Mouse (Mus musculus) liver, adult (tissue): ENCODE data around the gene Map4.

Experiments used
- GATA4 ChIP-seq: IDR thresholded peaks from 2 replicates; pipeline ENCODE4 v1.6.1; 2014; ENCODE audit warnings: mild to moderate bottlenecking, low read length; ENCODE audit not compliant: insufficient replicate concordance

Gene Map4

DNA sequence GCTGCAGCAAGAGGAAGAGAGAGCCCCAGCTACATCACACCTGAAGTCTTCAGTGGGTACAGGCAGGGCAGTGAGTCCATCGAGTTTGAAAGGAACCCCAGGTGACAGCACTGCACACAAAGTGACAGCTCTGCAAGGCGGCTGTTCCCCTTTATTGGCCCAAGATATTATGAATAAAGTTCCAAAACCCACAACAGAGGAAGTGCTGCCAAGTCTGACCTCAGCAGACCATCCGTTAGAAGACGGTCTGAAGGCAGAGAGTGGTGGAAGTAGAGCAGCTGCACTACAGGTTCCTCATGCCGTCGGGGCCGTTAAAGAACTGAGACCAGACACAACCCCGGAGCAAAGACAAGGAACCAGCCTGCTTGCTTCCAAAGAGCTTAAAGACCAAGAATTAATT lies 106.6 kb downstream of the Map4 start:
- TF ChIP-seq GATA4 = no peak

DNA sequence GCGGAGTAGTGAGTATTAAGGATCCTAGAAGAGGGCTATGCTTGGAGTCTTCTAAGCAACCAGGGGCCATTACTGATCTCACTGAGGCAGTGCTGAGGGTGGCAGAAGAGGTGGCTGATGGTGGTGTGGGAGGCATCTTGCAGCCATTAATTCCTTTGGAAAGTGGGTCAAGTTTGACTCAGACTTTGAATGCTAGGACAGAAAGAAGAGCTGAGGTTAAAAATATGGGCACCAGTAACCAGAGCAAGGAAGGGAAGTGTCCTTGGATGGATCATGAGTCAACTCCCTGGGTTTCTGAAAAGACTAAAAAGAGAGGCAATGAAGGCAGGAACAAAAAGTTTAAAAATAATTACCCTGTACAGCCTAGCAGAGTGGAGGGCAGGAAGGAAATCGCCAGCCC lies 107.2 kb downstream of the Map4 start:
- TF ChIP-seq GATA4 = no peak

DNA sequence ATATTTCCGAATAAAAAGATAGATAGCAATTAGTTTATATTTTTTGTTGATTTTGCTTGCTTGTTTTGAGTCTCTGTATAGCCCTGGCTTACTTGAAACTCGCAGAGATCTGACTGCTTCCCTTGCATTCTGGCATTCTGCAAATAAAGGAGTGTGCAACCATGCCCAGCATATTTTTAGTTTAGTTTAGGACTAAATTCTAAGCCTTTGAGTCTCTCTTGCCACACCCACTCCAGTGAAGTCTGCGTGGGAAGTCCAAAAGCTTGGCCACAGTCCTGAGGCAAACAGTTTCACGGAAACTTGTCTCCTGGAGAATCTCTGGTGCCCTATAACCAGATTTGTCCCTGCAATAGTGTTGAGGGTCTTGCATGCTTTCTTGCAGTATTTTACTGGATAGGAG lies 113.1 kb downstream of the Map4 start:
- TF ChIP-seq GATA4 = no peak

DNA sequence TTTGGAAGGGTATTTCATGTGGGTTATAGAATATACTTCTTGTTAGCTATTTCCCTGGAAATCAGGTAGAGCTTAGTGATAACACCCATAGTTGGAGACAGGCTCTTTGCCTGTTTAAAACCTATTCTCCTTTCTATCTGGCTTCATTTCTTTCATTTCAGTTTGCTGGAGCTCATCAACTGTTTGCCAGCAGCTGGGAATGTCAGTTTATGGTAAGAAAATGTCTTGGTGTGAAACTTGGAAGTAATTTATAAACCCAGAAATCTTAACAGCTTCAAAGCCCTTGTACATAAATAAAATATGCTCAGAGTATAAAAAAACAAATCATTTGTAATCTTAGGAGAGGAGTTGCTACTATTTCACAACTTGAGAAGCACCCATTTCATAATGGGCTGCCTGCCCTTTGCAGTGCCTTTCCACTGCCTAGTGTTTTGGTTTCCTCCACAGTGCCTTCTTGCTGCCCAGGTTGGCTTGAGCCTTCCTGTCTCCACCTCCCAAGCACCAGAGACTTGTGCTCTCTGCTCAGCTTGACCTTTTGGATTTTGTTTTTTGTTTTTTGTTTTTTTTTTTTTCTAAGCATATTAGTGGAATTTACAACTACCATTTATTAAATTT lies 114.6 kb downstream of the Map4 start:
- no peak for TF ChIP-seq GATA4

DNA sequence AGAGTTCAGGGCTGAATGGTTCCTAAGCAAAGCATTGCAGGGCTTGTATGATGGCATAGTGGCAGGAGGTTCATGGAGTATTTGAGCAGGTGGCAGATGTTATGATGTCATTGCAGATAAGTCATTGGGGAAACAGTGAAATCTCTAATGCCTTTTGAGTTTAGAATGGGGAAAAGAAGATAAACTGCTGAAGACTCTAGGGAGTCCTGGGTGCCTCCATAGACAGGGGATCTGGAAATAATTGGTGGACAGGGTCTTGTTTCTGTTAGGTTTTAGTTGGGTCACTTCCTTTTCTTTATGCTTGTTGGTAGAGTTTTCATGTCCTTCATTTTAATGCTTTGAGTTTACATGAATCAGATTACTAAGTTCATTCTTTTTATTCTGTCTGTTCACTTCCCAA lies 116.0 kb downstream of the Map4 start:
- TF ChIP-seq GATA4 = no peak

DNA sequence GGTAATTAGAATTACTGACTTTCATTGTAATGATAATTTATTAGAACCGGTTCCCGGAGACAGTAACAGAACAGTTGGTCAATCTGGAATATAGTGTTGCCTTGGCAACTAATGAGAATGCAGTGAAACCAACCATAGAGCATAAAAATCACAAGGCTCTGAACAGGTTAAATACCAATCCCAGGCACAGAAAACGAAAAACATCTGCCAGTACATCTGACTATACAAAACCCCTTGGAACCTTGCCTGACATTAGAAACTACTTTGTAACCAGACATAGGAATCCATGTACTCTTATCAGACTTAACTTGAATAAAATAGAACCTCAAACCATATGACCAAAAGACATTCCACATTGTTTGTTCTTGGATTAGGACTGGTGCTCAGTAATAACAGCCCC lies 116.6 kb downstream of the Map4 start:
- no peak for TF ChIP-seq GATA4

DNA sequence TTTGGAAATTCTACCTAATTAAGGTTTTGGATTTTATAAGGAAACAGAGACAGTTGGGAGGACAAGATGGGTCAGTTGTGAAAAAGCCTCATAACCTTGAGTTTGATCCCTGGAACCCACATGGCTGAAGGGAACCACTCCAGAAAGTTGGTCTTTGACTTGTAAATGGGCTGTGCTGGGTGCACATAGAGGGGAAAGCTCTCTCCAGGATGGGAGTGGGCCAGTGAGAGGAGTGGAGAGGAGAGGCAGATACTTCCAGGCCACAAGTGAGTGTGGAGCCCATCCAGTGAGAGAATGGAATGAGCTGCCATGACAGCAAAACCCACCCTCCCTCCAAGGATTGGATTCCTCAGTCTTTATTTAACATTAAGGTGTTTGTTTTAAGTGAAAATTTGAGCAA lies 119.9 kb downstream of the Map4 start:
- no peak for TF ChIP-seq GATA4

DNA sequence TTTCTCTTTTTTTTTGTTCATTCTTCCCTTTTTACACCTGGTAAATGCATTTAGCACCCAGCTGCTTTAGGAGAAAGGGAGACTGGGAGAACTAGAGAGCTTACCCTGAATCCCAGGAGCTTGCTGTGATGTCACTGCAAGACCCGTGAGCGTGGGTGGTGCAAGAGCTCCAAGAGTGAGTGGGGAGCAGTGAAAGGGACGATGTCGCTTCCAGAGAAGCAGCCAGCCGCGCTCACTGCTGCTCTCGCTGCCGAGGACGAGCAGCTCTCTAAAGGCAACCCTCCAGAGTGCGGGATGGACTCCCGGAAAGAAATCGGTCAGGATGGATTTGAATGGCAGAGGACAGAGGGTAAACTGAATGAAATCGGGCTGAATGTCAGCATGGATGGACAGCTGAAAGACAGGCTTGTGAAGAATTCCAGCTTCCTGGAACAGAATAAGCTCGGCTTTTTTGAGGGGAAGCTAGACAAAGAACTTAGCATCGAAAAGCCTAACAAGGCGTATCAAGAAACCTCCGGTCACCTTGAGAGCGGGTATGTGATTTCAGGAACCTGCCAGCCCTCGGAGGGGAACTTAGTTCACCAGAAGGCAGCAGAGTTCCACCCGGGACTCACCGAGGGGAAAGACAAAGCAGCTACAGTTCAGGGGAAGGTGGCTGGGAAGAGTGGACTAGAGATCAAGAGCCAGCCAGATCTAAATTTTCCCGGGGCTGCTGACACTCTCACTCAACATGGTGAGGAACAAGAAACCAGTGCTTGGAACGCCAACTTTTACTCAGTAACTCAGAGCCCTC lies 120.8 kb downstream of the Map4 start:
- no peak for TF ChIP-seq GATA4

DNA sequence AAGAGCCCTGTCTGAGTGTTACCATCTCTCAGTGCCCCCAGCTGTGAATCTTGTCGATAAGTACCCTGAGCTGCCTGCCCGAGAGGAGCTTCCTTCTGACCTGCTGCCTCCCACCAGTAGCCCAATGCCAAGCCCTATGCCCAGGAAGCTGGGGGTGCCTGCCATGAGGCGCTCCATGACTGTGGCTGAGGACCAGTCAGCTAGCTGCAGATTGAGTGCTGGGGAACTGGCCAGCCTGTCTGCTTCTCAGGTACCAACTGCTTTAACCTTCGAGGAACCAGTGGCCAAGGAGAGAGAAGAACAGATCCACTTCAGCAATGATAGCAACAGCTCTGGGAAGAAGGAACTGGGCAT lies 121.7 kb downstream of the Map4 start:
- no peak for TF ChIP-seq GATA4

DNA sequence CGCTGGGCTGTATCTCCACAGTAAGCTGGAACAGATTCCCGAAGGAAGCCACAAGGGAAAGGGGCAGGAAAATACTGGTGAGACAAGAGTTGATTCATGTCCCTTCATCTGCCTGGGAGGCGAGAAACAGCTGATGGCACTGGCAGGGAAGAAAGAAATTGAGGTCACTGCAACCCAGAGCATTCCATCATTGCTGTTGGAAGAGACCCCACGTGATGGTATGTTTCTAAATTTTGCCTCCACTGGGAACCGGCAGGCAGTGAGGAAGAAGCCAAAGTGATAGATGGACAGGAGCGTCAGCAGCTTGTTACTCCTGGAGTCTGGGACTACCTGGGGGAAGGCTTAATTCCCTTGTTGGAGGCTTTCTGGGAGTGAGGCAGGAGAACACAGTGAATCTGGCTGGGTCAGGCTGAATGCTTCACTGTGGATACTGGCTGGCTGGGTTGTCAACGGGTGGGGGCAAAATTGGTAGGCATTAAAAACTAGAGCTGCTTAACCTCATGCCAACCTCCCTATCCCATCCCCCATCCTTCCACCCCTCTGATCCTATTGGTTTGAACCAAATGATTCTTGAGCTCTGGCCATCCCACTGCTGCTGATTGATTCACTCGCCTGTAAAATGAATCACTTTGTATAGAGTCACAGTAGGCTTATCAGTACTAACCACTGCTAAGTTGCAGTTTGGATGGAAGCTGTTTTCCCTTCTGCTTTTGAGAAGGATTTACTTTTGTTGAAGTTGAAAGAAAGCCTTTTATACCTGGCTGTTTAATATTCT lies 122.2 kb downstream of the Map4 start:
- TF ChIP-seq GATA4 = no peak

DNA sequence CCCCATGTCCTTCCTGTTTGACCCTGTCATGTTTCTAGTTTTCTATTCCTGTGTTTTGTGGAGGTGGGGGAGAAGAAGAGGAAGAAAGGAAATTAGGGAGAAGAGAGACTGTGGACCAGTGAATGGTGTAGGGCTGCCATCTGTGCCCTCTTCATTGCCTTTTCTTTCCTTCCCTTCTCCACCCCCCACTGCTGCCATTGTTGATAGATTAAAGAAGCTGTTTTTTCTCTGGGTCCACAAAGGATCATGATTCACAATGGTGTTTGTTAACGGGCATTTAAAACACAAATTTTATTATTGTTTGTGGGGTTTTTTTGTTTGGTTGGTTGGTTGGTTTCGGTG lies 122.8 kb downstream of the Map4 start:
- no peak for TF ChIP-seq GATA4

DNA sequence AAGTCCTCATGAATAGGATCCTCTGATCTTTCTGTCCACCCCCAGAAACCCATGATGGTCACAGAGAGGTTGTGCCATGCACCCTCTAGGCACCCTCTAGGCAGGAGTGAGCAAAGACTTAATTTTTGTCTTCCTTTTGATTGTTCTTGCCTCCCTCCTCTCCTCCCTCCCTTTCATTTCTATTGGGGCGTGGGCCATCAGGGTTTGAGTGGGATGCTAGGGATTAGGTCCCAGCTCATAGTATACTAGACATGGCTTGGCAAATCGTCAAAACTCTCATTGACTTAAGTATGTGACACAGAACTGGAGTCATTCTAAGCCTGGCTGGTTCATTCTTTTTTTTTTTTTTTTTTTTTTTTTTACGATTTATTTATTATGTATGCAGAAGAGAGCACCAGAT lies 123.5 kb downstream of the Map4 start:
- no peak for TF ChIP-seq GATA4

DNA sequence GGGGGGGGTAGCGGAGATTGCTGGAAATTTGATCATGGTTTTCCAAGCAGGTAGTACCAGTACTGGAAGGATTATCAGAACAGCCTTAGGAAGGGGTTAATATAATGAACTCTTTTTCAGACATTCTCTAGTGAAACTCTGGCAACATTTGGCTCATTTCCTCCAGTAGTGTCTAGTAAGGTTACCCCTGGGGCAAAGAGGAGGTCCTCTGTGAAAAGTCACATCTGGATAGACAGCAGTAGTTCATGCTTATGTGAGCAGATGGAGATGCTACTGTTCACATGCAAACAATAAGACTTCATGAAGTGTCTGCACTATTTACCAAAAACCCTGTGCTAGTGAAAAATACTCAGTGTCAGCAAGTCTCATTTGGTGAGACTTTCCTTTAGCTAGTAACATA lies 125.9 kb downstream of the Map4 start:
- TF ChIP-seq GATA4 = no peak

DNA sequence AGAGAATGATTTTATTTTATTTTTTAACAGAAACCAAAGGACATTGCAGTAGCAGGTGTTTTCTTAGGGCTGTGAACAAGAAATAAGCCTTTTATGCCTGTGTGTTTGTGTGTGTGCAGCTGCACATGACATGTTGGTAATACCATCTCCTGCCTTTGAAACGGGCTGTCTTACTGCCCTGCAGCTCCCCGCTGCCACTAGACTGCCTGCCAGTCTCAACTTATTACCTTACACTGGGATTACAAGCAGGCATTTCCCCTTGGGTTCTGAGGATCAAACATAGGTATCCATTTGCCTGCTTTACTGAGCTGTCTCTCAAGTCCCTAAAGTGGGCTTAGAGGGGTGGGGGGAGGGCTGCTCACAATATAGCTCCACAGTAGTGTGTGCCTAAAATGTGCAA lies 129.5 kb downstream of the Map4 start:
- no peak for TF ChIP-seq GATA4

DNA sequence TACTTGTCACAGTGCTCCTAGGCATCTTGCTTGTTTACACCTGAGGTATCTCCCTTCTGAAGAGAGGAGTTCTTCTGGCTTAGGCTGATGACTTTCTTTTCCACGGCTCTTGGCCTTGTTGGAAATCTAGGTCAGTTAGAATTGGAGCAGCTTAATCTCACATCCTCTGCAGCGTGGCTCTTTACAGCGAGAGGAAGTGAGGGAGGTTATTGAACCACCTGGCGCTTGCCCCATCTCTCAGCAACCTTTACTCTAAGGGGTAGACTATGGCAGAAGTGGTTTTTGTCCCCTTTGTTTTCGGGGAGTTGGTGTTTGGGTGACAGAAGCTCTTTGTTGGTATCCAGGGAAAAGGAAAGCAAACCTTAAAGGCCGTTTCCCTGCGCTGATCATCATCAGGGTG lies 131.1 kb downstream of the Map4 start:
- no peak for TF ChIP-seq GATA4

DNA sequence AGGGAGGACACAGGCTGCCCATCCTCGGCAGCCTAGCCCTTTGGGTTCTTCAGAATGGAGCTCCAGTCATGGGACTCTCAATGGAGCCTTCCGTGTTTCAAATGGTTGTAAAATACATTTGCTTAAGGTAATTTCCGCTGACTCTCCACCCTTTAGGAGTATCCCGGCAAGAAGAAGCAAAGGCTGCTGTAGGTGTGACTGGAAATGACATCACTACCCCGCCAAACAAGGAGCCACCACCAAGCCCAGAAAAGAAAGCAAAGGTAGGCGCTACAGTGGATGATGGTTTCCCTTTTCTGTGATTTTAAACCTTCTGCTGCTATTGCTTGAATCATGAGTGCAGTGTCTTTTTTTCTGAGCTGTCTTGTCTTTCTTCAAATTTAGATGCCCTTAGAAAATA lies 131.6 kb downstream of the Map4 start:
- no peak for TF ChIP-seq GATA4

DNA sequence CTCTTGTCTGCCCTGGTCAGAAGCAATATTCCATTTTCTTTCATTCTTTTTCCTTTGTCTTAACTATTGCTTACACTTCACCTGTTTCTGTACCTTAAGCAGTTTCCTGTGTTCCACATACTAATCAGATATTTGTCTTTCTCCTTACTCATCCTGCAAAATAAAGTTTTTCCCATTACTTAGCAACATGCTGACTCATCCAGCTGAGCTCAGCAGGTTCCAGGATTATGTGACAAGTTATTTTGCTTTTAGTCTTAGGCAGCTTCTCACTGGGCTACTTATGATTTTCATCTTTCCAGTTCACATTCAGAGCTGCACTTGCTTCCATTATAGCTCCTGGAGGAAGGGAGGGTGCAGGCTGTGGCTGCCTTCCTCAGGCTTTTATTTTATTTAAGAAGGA lies 133.4 kb downstream of the Map4 start:
- TF ChIP-seq GATA4 = no peak

DNA sequence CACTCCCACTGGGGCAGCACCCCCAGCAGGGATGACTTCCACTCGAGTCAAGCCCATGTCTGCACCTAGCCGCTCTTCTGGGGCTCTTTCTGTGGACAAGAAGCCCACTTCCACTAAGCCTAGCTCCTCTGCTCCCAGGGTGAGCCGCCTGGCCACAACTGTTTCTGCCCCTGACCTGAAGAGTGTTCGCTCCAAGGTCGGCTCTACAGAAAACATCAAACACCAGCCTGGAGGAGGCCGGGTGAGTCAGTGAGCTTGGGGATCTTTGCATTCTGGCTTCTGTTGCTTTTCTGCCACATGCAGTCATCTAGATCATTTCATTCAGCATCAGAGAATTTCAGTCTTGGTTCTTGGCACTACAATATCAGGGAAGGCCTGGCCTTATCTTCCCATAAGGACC lies 137.5 kb downstream of the Map4 start:
- no peak for TF ChIP-seq GATA4
